In genomic region chr14:79535318-79535717, GRCm38 (mm10) we compare ENCODE assay signal across 9 mouse cellular contexts. TPM values are rescaled to one million over a fixed set of nuclear protein-coding genes. Genes with fewer than 3 reads are reported as not detected.
DNase-seq lines count a peak whose midpoint lies in the region; ATAC-seq and TF ChIP-seq lines count a peak whose summit lies in the region.
"Had no signal": no experiment of that assay in that cellular context is flagged by ENCODE, and none has a peak within 500 bp of the region (broad histone marks: within the 10 kb centered on the region; RNA-seq: fewer than 3 reads in every experiment).

No protein-coding gene starts in this region.

- H3K4me1 ChIP-seq in kidney, embryonic 14.5 days (ENCODE audit: control insufficient read depth, insufficient read depth, low read length), result no peaks in the 10 kb centered on the region
- H3K4me1 ChIP-seq in heart, embryonic 15.5 days (replicated peaks), result peaks cover 28% of the 10 kb centered on the region
- peaks cover 51% of the 10 kb centered on the region for H3K4me1 ChIP-seq in liver, postnatal 0 days (ENCODE audit: insufficient read depth)
- H3K4me1 ChIP-seq: hindbrain, embryonic 15.5 days had no signal

- H3K9me3 ChIP-seq in kidney, embryonic 14.5 days (ENCODE audit: control insufficient read depth, low read length), result no peaks in the 10 kb centered on the region
- H3K9me3 ChIP-seq in heart, embryonic 15.5 days (replicated peaks), result no peaks in the 10 kb centered on the region
- H3K9me3 ChIP-seq in liver, postnatal 0 days (ENCODE audit: low read length), result no peaks in the 10 kb centered on the region
- H3K9me3 ChIP-seq: hindbrain, embryonic 15.5 days had no signal

- no peak overlapping the region for H3K27ac ChIP-seq in kidney, embryonic 14.5 days (ENCODE audit: low read depth, low read length)
- peak overlapping the region; percentile 79 for H3K27ac ChIP-seq in heart, embryonic 15.5 days
- H3K27ac ChIP-seq in liver, postnatal 0 days (ENCODE audit: low read depth), result peak overlapping the region; percentile 82
- H3K27ac ChIP-seq: hindbrain, embryonic 15.5 days had no signal

- no peaks in the 10 kb centered on the region; the same call in 1 of the 2 replicates for H3K36me3 ChIP-seq in kidney, embryonic 14.5 days (ENCODE audit: control insufficient read depth, insufficient read depth, low read length)
- H3K36me3 ChIP-seq in heart, embryonic 15.5 days, result no peaks in the 10 kb centered on the region
- H3K36me3 ChIP-seq in liver, postnatal 0 days (replicated peaks; ENCODE audit: insufficient read depth, low read length), result peaks cover 16% of the 10 kb centered on the region
- H3K36me3 ChIP-seq in splenic B cell, adult 2 months (ENCODE audit: control insufficient read depth, insufficient read depth, low read length, poor library complexity, severe bottlenecking), result peaks cover 6% of the 10 kb centered on the region
- H3K36me3 ChIP-seq: hindbrain, embryonic 15.5 days had no signal

- TF ChIP-seq CTCF in liver, postnatal 0 days (IDR thresholded peaks at IDR 0.05; ENCODE audit: low read depth), result no peak

- 70% methylated on average over 10 of the region's 10 CpGs for WGBS in kidney, embryonic 14.5 days
- WGBS in heart, embryonic 15.5 days, result 34% methylated on average over 10 of the region's 10 CpGs
- 27% methylated on average over 10 of the region's 10 CpGs for WGBS in liver, postnatal 0 days (ENCODE audit: insufficient replicate concordance)

- H3K9ac ChIP-seq in kidney, embryonic 14.5 days (ENCODE audit: low read depth, low read length), result no peak overlapping the region
- H3K9ac ChIP-seq in heart, embryonic 15.5 days, result no peak overlapping the region
- peak overlapping the region; percentile 32 for H3K9ac ChIP-seq in liver, postnatal 0 days (replicated peaks)
- H3K9ac ChIP-seq: hindbrain, embryonic 15.5 days had no signal

- H3K4me2 ChIP-seq in kidney, embryonic 14.5 days (replicated peaks; ENCODE audit: low read depth, low read length), result no peak overlapping the region; the same call in 1 of the 2 replicates
- H3K4me2 ChIP-seq in heart, embryonic 15.5 days, result peak overlapping the region; percentile 47
- peak overlapping the region; percentile 64 for H3K4me2 ChIP-seq in liver, postnatal 0 days (ENCODE audit: low read depth, low read length)
- H3K4me2 ChIP-seq: hindbrain, embryonic 15.5 days had no signal

- ATAC-seq in kidney, embryonic 14.5 days (ENCODE audit: low FRiP score, low TSS enrichment), result no peak
- ATAC-seq in heart, embryonic 15.5 days (replicated peaks; ENCODE audit: insufficient number of reproducible peaks, insufficient read depth, low FRiP score, low read depth), result no peak; the same call in 1 of the 2 replicates
- ATAC-seq in liver, postnatal 0 days, result peak; percentile 43

- DNase-seq in kidney, adult 18-20 months, result peak; percentile 30
- peak; percentile 49 for DNase-seq in liver, postnatal 0 days
- DNase-seq in splenic B cell, adult 2 months (ENCODE audit: low read depth, low spot score), result peak; percentile 85
- DNase-seq in urinary bladder, adult 2 months (ENCODE audit: low spot score), result no peak
- DNase-seq in cerebellum, postnatal 25 days, result no peak
- DNase-seq in urinary bladder, adult 18-20 months (ENCODE audit: low spot score in 2 of 2), result no peak

- TF ChIP-seq EP300 in liver, postnatal 0 days (IDR thresholded peaks at IDR 0.05; ENCODE audit: low read depth), result 0 out of 2 replicates have a peak, but pooled peaks have one; percentile 34

- H3K27me3 ChIP-seq in kidney, embryonic 14.5 days (ENCODE audit: control insufficient read depth, insufficient read depth, low read length), result no peaks in the 10 kb centered on the region
- no peaks in the 10 kb centered on the region for H3K27me3 ChIP-seq in heart, embryonic 15.5 days
- H3K27me3 ChIP-seq in liver, postnatal 0 days (ENCODE audit: insufficient read depth, low read length), result no peaks in the 10 kb centered on the region
- no peaks in the 10 kb centered on the region for H3K27me3 ChIP-seq in splenic B cell, adult 2 months (ENCODE audit: control insufficient read depth, insufficient read depth, low read length, poor library complexity, severe bottlenecking)
- H3K27me3 ChIP-seq: hindbrain, embryonic 15.5 days had no signal

- no peak overlapping the region for H3K4me3 ChIP-seq in kidney, embryonic 14.5 days (ENCODE audit: low read length)
- peak overlapping the region; percentile 27 for H3K4me3 ChIP-seq in heart, embryonic 15.5 days
- peak overlapping the region; percentile 28 for H3K4me3 ChIP-seq in liver, postnatal 0 days (ENCODE audit: low read depth, low read length)
- H3K4me3 ChIP-seq: hindbrain, embryonic 15.5 days had no signal

RNA-seq across cellular contexts. Expression of gene Sugt1, which starts 52.2 kb away (rescaled TPM):
- 135 and 166 TPM in 2 replicates for polyA plus RNA-seq in kidney, embryonic 14.5 days (2014; fragmentation: Nextera tagmentation; extraction: Ambion mirVana)
- polyA plus RNA-seq in heart, embryonic 15.5 days (2015; fragmentation: Nextera tagmentation; extraction: Ambion mirVana), result 92.5 and 106 TPM in 2 replicates
- 33.2 and 33.5 TPM in 2 replicates for polyA plus RNA-seq in liver, postnatal 0 days (2015; fragmentation: Nextera tagmentation; extraction: Ambion mirVana)
- polyA plus RNA-seq in urinary bladder, adult 2 months (2012; rRNA removed), result 49.3 and 59.6 TPM in 2 replicates

RNA-seq across cellular contexts. Expression of gene Wbp4, which starts 54.0 kb away (rescaled TPM):
- 47.1 and 64.8 TPM in 2 replicates for polyA plus RNA-seq in kidney, embryonic 14.5 days (2014; fragmentation: Nextera tagmentation; extraction: Ambion mirVana)
- 24.0 and 25.7 TPM in 2 replicates for polyA plus RNA-seq in heart, embryonic 15.5 days (2015; fragmentation: Nextera tagmentation; extraction: Ambion mirVana)
- polyA plus RNA-seq in liver, postnatal 0 days (2015; fragmentation: Nextera tagmentation; extraction: Ambion mirVana), result 15.1 and 16.2 TPM in 2 replicates
- 17.8 and 18.7 TPM in 2 replicates for polyA plus RNA-seq in urinary bladder, adult 2 months (2012; rRNA removed)

RNA-seq across cellular contexts. Expression of gene Elf1, which starts 54.3 kb away (rescaled TPM):
- polyA plus RNA-seq in kidney, embryonic 14.5 days (2014; fragmentation: Nextera tagmentation; extraction: Ambion mirVana), result 13.9 and 18.5 TPM in 2 replicates
- polyA plus RNA-seq in heart, embryonic 15.5 days (2015; fragmentation: Nextera tagmentation; extraction: Ambion mirVana), result 7.8 and 12.4 TPM in 2 replicates
- polyA plus RNA-seq in liver, postnatal 0 days (2015; fragmentation: Nextera tagmentation; extraction: Ambion mirVana), result 9.0 and 11.0 TPM in 2 replicates
- 40.7 and 41.9 TPM in 2 replicates for polyA plus RNA-seq in urinary bladder, adult 2 months (2012; rRNA removed)

Comparison
In these comparisons a context has a peak if more than half of its experiments do, and no peak if none do; other contexts are left out.
1. DNase-seq: peak in kidney, adult 18-20 months (single experiment), liver, postnatal 0 days (single experiment) and splenic B cell, adult 2 months (single experiment); none in urinary bladder, adult 2 months (single experiment), cerebellum, postnatal 25 days (0 of 2) and urinary bladder, adult 18-20 months (0 of 2).